Mouse (Mus musculus): ENCODE results near the gene Tspan31. TPM values are rescaled to one million over a fixed set of nuclear protein-coding genes. Genes with fewer than 3 reads are reported as not detected.

Tspan31 gene
- total and polyA plus RNA-seq, 3 experiments, result 57.2 to 63.1 TPM; not detected in 1

GRCm38 (mm10) chr10:127075080-127075479 is 5.0 kb upstream of the Tspan31 start, which contains the start of gene Agap2:
Agap2 (plus strand) TSS chr10:127075284.
- Histone ChIP-seq H3K27ac (ENCODE audit: control insufficient read depth, low read depth, low read length) (no peak within 1 kb of the TSS), H3K79me2 (ENCODE audit: control insufficient read depth, insufficient read depth, low read length, poor library complexity) (peaks cover 2% of the 10 kb centered on the region; the same call in 1 of the 2 replicates), H3K9ac (ENCODE audit: control insufficient read depth, low read depth, low read length, poor library complexity, severe bottlenecking) (no peak within 1 kb of the TSS), H3K4me3 (ENCODE audit: control insufficient read depth in 1 of 2, insufficient read depth in 1 of 2, low read depth in 2 of 2, low read length in 2 of 2) (no peak within 1 kb of the TSS), H3K9me3 (replicated peaks; ENCODE audit: insufficient read depth, low read length) (no peaks in the 10 kb centered on the region), H3K36me3 (ENCODE audit: control insufficient read depth in 1 of 2, insufficient read depth in 2 of 2, low read length in 2 of 2) (no peaks in the 10 kb centered on the region), H3K4me1 (ENCODE audit: control insufficient read depth in 1 of 2, insufficient read depth in 2 of 2, low read length in 2 of 2) (no peaks in the 10 kb centered on the region), H3K27me3 (ENCODE audit: control insufficient read depth in 1 of 2, insufficient read depth in 2 of 2, low read length in 2 of 2) (no peaks in the 10 kb centered on the region)
- TF ChIP-seq BHLHE40 (IDR thresholded peaks at IDR 0.05; ENCODE audit: borderline replicate concordance, low read depth, low read length), result no peak
- TF ChIP-seq TAL1 (IDR thresholded peaks at IDR 0.05; ENCODE audit: low read length), result no peak
- TF ChIP-seq MAFK (IDR thresholded peaks at IDR 0.05; ENCODE audit: borderline replicate concordance, low read depth, low read length), result no peak
- no peak for TF ChIP-seq NRF1 (IDR thresholded peaks at IDR 0.05; ENCODE audit: insufficient read depth, low read depth, low read length, poor library complexity, severe bottlenecking)
- TF ChIP-seq ZKSCAN1 (IDR thresholded peaks at IDR 0.05; ENCODE audit: low read depth, low read length), result no peak
- no peak for TF ChIP-seq NELFE (IDR thresholded peaks at IDR 0.05; ENCODE audit: low read depth, low read length)
- no peak for TF ChIP-seq TCF12 (IDR thresholded peaks at IDR 0.05; ENCODE audit: low read depth, low read length)
- no peak for TF ChIP-seq USF2 (IDR thresholded peaks at IDR 0.05; ENCODE audit: borderline replicate concordance in 1 of 2, insufficient read depth in 1 of 2, low read depth in 1 of 2, low read length in 2 of 2)
- no peak for TF ChIP-seq ZMIZ1 (IDR thresholded peaks at IDR 0.05; ENCODE audit: low read depth, low read length)
- no peak for TF ChIP-seq CHD2 (IDR thresholded peaks at IDR 0.05; ENCODE audit: low read length)
- no peak for TF ChIP-seq MAX (IDR thresholded peaks at IDR 0.05; ENCODE audit: low read length)
- no peak for TF ChIP-seq RAD21 (IDR thresholded peaks at IDR 0.05; ENCODE audit: low read depth, low read length)
- no peak for TF ChIP-seq ETS1 (IDR thresholded peaks at IDR 0.05; ENCODE audit: low read depth, low read length)
- no peak for TF ChIP-seq TBP (IDR thresholded peaks at IDR 0.05; ENCODE audit: low read depth, low read length)
- TF ChIP-seq GABPA (IDR thresholded peaks at IDR 0.05; ENCODE audit: low read depth, low read length), result no peak
- no peak for DNase-seq (ENCODE audit: low read depth, low spot score)

GRCm38 (mm10) chr10:127073981-127074380 is 3.9 kb upstream of the Tspan31 start:
- no peaks in the 10 kb centered on the region; a peak in 1 of 4 replicates for H3K36me3 ChIP-seq (ENCODE audit: control insufficient read depth in 1 of 2, insufficient read depth in 2 of 2, low read length in 2 of 2)
- H3K9me3 ChIP-seq (replicated peaks; ENCODE audit: insufficient read depth, low read length), result no peaks in the 10 kb centered on the region
- H3K9ac ChIP-seq (ENCODE audit: control insufficient read depth, low read depth, low read length, poor library complexity, severe bottlenecking), result no peak overlapping the region
- no peaks in the 10 kb centered on the region for H3K27me3 ChIP-seq (ENCODE audit: control insufficient read depth in 1 of 2, insufficient read depth in 2 of 2, low read length in 2 of 2)
- no peak for TF ChIP-seq USF1 (IDR thresholded peaks at IDR 0.05; ENCODE audit: low read depth, low read length)
- TF ChIP-seq CTCF (IDR thresholded peaks at IDR 0.05 in 2 of 3, conservative IDR thresholded peaks at IDR 0.05 in 1 of 3; ENCODE audit: control insufficient read depth in 1 of 3, insufficient read depth in 1 of 3, low read depth in 2 of 3, low read length in 3 of 3, poor library complexity in 1 of 3, severe bottlenecking in 1 of 3), result no peak
- TF ChIP-seq CHD2 (IDR thresholded peaks at IDR 0.05; ENCODE audit: low read length), result no peak
- no peak for TF ChIP-seq CHD1 (IDR thresholded peaks at IDR 0.05; ENCODE audit: low read depth, low read length)
- no peak for TF ChIP-seq MXI1 (IDR thresholded peaks at IDR 0.05; ENCODE audit: low read depth, low read length)
- no peak for TF ChIP-seq NELFE (IDR thresholded peaks at IDR 0.05; ENCODE audit: low read depth, low read length)
- TF ChIP-seq UBTF (IDR thresholded peaks at IDR 0.05; ENCODE audit: borderline replicate concordance, insufficient read depth, low read depth, low read length), result no peak
- TF ChIP-seq TAL1 (IDR thresholded peaks at IDR 0.05; ENCODE audit: low read length), result no peak
- TF ChIP-seq ELF1 (IDR thresholded peaks at IDR 0.05; ENCODE audit: low read depth, low read length), result no peak
- no peak for TF ChIP-seq MAFK (IDR thresholded peaks at IDR 0.05; ENCODE audit: borderline replicate concordance, low read depth, low read length)
- TF ChIP-seq TBP (IDR thresholded peaks at IDR 0.05; ENCODE audit: low read depth, low read length), result no peak
- TF ChIP-seq KAT2A (conservative IDR thresholded peaks at IDR 0.05; ENCODE audit: low read depth, low read length), result no peak
- TF ChIP-seq POLR2A (IDR thresholded peaks at IDR 0.05; ENCODE audit: control insufficient read depth in 1 of 2, insufficient read depth in 1 of 2, low read depth in 1 of 2, low read length in 2 of 2, poor library complexity in 1 of 2), result no peak
- no peak for TF ChIP-seq TCF12 (IDR thresholded peaks at IDR 0.05; ENCODE audit: low read depth, low read length)
- no peak for TF ChIP-seq EP300 (IDR thresholded peaks at IDR 0.05; ENCODE audit: low read depth in 1 of 2, low read length in 2 of 2)
- TF ChIP-seq ZKSCAN1 (IDR thresholded peaks at IDR 0.05; ENCODE audit: low read depth, low read length), result no peak
- no peak for TF ChIP-seq E2F4 (IDR thresholded peaks at IDR 0.05; ENCODE audit: borderline replicate concordance, low read depth, low read length)
- TF ChIP-seq MAX (IDR thresholded peaks at IDR 0.05; ENCODE audit: low read length), result no peak
- no peak for TF ChIP-seq GATA1 (IDR thresholded peaks at IDR 0.05; ENCODE audit: low read depth, low read length)
- DNase-seq (ENCODE audit: low read depth, low spot score), result no peak
- no peak overlapping the region for H3K4me3 ChIP-seq (ENCODE audit: control insufficient read depth in 1 of 2, insufficient read depth in 1 of 2, low read depth in 2 of 2, low read length in 2 of 2)
- H3K79me2 ChIP-seq (ENCODE audit: control insufficient read depth, insufficient read depth, low read length, poor library complexity), result peaks cover 13% of the 10 kb centered on the region
- 0 out of 4 replicates have a peak, but pooled peaks cover 0 to 2% of the 10 kb centered on the region in 2 experiments for H3K4me1 ChIP-seq (ENCODE audit: control insufficient read depth in 1 of 2, insufficient read depth in 2 of 2, low read length in 2 of 2)
- H3K27ac ChIP-seq (ENCODE audit: control insufficient read depth, low read depth, low read length), result no peak overlapping the region
